14 mouse cellular contexts compared by ENCODE assay signal in the genomic region with DNA sequence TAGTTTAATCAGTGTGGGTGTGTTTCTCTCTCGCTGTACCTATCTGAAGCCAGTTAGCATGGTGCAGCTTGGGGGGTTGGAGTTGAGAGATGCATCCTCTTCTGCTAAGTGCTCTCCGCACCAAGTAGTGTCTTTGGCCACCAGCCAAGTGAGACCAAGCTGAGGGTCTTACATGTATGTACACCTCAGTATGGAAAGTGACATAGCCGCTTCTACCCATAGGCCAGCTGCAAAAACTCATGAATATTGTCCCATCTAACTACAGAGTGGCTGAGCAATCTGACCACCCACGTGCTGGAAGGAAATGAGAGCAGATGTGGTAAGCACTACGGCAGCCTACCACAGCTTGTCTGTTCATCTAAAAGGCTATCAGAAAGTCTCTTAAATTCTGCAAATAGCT.
DNase-seq lines count a peak whose midpoint lies in the region; ATAC-seq and TF ChIP-seq lines count a peak whose summit lies in the region.
"Had no signal": no experiment of that assay in that cellular context is flagged by ENCODE, and none has a peak within 500 bp of the region (broad histone marks: within the 10 kb centered on the region; RNA-seq: fewer than 3 reads in every experiment).

No protein-coding gene starts in this region.

- 0 out of 2 replicates have a peak overlapping the region, but pooled peaks have one; percentile 49 for H3K27ac ChIP-seq in layer of hippocampus, adult 2 months
- H3K27ac ChIP-seq: neural tube, embryonic 12.5 days had no signal

- DNase-seq in frontal cortex, postnatal 14 days (ENCODE audit: low spot score in 2 of 2) = no peak
- DNase-seq in layer of hippocampus, adult 2 months (ENCODE audit: low spot score in 2 of 2) = peak in 1 of 2 experiments; percentile 54
- DNase-seq in layer of hippocampus, postnatal 25 days (ENCODE audit: extremely low spot score in 1 of 2, low spot score in 1 of 2) = no peak
- DNase-seq in right cerebral cortex, adult 18-20 months = peak; percentile 53
- no peak for DNase-seq in right cerebral cortex, postnatal 25 days
- no peak for DNase-seq in adrenal gland, postnatal 4 days (ENCODE audit: low spot score in 2 of 2)
- no peak for DNase-seq in urinary bladder, postnatal 4 days (ENCODE audit: low spot score in 2 of 2)
- DNase-seq: adrenal gland, postnatal 36 days; cerebellum, adult 11 months; kidney, postnatal 25 days; lung, postnatal 14 days had no signal

- H3K4me3 ChIP-seq in layer of hippocampus, adult 2 months = no peak overlapping the region
- H3K4me3 ChIP-seq: neural tube, embryonic 12.5 days had no signal

- ATAC-seq in frontal cortex, adult (ENCODE audit: low TSS enrichment) = peak; percentile 91
- ATAC-seq: midbrain, embryonic 16.5 days had no signal

- TF ChIP-seq CTCF in layer of hippocampus, adult 2 months (conservative IDR thresholded peaks at IDR 0.05) = no peak
